Mouse (Mus musculus): Measurements from ENCODE around the gene N4bp3. TPM values are rescaled to one million over a fixed set of nuclear protein-coding genes. Genes with fewer than 3 reads are reported as not detected.

Gene N4bp3
- polyA plus RNA-seq, 1 experiment from 2014 or later: 39.2 TPM

DNA sequence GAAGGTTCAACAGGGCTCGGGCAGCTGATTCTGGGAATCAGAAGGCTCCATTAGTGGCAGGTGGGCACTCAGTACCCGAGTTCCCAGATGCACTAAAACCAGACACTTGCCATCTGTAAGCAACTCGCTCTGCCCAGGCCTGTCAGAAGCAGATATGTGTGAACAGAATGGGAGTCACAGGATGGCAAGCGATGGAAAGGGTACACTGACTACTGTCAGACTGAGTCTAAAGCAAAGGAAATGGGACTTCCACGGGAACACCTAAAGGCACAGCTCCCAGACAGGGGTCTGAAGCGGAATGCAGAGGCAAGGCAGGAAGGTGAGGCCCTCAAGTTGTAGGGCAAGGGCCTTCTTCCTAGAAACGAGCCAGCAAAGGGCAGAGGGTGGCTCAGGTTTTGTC, 4.4 kb downstream of the N4bp3 start:
- 71% methylated on average over 7 of the region's 7 CpGs for WGBS
- Histone ChIP-seq H3K9ac (no peak overlapping the region; the same call in 1 of the 2 replicates), H3K9me3 (ENCODE audit: low read depth, low read length) (no peaks in the 10 kb centered on the region), H3K27ac (ENCODE audit: low read depth) (peak overlapping the region; percentile 50), H3K4me3 (ENCODE audit: low read depth, low read length) (no peak overlapping the region), H3K4me1 (ENCODE audit: insufficient read depth) (peaks cover 8% of the 10 kb centered on the region; the same call in 1 of the 2 replicates), H3K27me3 (ENCODE audit: insufficient read depth, low read length) (no peaks in the 10 kb centered on the region; the same call in 1 of the 2 replicates), H3K4me2 (no peak overlapping the region), H3K36me3 (ENCODE audit: insufficient read depth) (peaks cover 33% of the 10 kb centered on the region)
- no peak for DNase-seq
- no peak for ATAC-seq (ENCODE audit: insufficient read depth)
- TF ChIP-seq CTCF (IDR thresholded peaks at IDR 0.05; ENCODE audit: low read depth): no peak

DNA sequence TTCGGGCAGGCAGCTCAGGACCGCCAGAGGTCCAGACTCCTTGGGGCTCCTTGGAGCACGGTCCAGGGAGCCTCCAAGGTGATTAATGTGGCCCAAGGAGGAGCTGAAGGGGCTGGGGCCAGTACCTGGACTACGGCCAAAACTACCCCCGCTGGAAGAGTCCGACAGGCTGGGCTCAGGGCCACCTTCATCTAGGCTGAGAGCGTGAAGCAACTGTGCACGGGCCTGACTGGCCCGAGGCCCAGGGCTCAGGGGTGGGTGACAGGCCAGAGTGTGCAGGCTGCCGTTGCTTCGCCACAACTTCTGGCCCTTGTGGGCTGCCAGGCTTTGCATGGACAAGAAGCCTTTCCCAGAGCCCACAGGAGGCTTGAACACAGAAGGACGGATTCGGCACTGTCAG, 5.3 kb downstream of the N4bp3 start:
- 0 out of 2 replicates have a peak, but pooled peaks have one; percentile 19 for ATAC-seq (ENCODE audit: insufficient read depth)

DNA sequence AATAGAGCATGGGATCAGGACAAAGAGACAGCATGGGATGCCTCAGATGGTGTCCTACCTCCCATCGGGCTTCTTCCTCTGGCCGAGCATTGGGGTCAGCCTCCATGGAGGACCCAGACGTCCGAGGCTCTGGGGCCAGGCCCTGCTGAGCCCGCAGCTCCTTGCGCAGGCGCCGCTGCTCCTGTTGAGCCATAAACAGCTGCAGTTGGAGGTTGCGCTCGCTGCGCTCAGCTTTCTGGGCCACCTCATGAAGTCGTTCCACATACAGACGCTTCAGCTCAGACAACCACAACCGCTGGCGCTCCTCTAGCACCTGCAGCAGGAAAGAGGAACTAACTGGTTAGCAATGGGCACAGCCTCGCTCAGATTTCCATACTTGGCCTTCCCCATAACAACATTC, 6.4 kb downstream of the N4bp3 start:
- no peaks in the 10 kb centered on the region for H3K9me3 ChIP-seq (ENCODE audit: low read depth, low read length)
- H3K9ac ChIP-seq: no peak overlapping the region
- TF ChIP-seq CTCF (IDR thresholded peaks at IDR 0.05; ENCODE audit: low read depth): no peak
- H3K27ac ChIP-seq (ENCODE audit: low read depth): no peak overlapping the region
- peak overlapping the region; percentile 1; the same call in 1 of the 2 replicates for H3K4me2 ChIP-seq
- 75% methylated on average over 16 of the region's 16 CpGs for WGBS
- H3K4me1 ChIP-seq (ENCODE audit: insufficient read depth): peaks cover 8% of the 10 kb centered on the region; the same call in 1 of the 2 replicates
- peaks cover 33% of the 10 kb centered on the region for H3K36me3 ChIP-seq (ENCODE audit: insufficient read depth)
- H3K4me3 ChIP-seq (ENCODE audit: low read depth, low read length): no peak overlapping the region
- no peaks in the 10 kb centered on the region; the same call in 1 of the 2 replicates for H3K27me3 ChIP-seq (ENCODE audit: insufficient read depth, low read length)
- ATAC-seq (ENCODE audit: insufficient read depth): no peak
- no peak for DNase-seq

More for the DNA sequence above, 5.3 kb downstream of the N4bp3 start:
- Histone ChIP-seq H3K27ac (ENCODE audit: low read depth) (no peak overlapping the region; the same call in 1 of the 2 replicates), H3K4me3 (ENCODE audit: low read depth, low read length) (no peak overlapping the region), H3K4me1 (ENCODE audit: insufficient read depth) (peaks cover 8% of the 10 kb centered on the region; the same call in 1 of the 2 replicates), H3K27me3 (ENCODE audit: insufficient read depth, low read length) (no peaks in the 10 kb centered on the region; the same call in 1 of the 2 replicates), H3K9me3 (ENCODE audit: low read depth, low read length) (no peaks in the 10 kb centered on the region), H3K36me3 (ENCODE audit: insufficient read depth) (peaks cover 33% of the 10 kb centered on the region), H3K9ac (no peak overlapping the region), H3K4me2 (peak overlapping the region; percentile 10; the same call in 1 of the 2 replicates)
- WGBS: 41% methylated on average over 13 of the region's 13 CpGs
- DNase-seq: peak; percentile 61
- TF ChIP-seq CTCF (IDR thresholded peaks at IDR 0.05; ENCODE audit: low read depth): no peak

DNA sequence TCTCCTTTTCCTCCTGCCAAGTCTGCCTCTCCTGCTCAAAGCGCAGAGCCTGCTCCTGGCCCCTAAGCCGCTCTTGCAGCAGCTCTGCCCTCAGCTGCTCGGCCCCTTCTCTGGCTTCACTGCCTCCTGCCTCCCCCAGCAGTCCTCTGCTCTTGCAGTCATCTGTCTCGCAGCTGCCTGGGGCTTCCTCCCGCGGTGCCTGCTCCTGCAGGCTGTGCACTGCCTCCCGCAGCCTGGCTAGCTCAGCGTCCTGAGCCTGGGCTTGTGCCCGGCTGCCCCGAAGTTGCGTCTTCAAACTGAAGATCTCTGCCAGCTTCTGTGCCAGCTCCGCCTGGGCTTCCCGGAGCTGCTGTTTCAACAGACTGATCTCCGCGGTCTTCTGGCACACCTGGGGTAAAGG, 6.9 kb downstream of the N4bp3 start:
- Histone ChIP-seq H3K9ac (no peak overlapping the region; the same call in 1 of the 2 replicates), H3K4me3 (ENCODE audit: low read depth, low read length) (no peak overlapping the region), H3K27me3 (ENCODE audit: insufficient read depth, low read length) (no peaks in the 10 kb centered on the region; the same call in 1 of the 2 replicates), H3K27ac (ENCODE audit: low read depth) (peak overlapping the region; percentile 18; the same call in 1 of the 2 replicates), H3K4me1 (ENCODE audit: insufficient read depth) (peaks cover 3% of the 10 kb centered on the region; the same call in 1 of the 2 replicates), H3K36me3 (ENCODE audit: insufficient read depth) (peaks cover 33% of the 10 kb centered on the region), H3K4me2 (peak overlapping the region; percentile 1; the same call in 1 of the 2 replicates), H3K9me3 (ENCODE audit: low read depth, low read length) (no peaks in the 10 kb centered on the region)
- WGBS: 47% methylated on average over 15 of the region's 15 CpGs
- ATAC-seq (ENCODE audit: insufficient read depth) (no peak), DNase-seq (no peak)
- TF ChIP-seq CTCF (IDR thresholded peaks at IDR 0.05; ENCODE audit: low read depth): no peak

DNA sequence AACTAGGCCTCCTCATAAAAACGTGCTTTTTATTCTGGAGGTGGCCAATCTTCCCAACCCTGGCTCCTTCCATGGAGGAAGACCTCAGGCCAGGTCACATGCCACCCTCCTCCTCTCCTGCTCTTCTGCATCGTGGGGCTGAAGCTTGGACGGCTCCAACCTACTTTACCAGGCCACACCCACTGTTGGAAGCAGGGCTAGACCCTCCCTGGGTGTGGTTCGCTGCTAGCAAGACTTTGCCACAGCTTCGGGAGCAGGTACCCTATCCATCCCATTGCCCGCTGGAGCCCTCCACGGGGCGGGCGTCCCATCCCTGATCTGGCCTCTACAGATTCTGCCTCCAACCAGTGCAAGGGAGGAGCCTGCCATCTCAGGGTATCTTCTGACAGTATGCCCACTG, 7.4 kb downstream of the N4bp3 start:
- Histone ChIP-seq H3K9me3 (ENCODE audit: low read depth, low read length) (no peaks in the 10 kb centered on the region), H3K9ac (no peak overlapping the region), H3K27ac (ENCODE audit: low read depth) (no peak overlapping the region), H3K4me2 (no peak overlapping the region), H3K36me3 (ENCODE audit: insufficient read depth) (peaks cover 33% of the 10 kb centered on the region), H3K4me1 (ENCODE audit: insufficient read depth) (no peaks in the 10 kb centered on the region), H3K27me3 (ENCODE audit: insufficient read depth, low read length) (no peaks in the 10 kb centered on the region; the same call in 1 of the 2 replicates), H3K4me3 (ENCODE audit: low read depth, low read length) (no peak overlapping the region)
- DNase-seq (no peak), ATAC-seq (ENCODE audit: insufficient read depth) (no peak)
- 68% methylated on average over 9 of the region's 9 CpGs for WGBS
- no peak for TF ChIP-seq CTCF (IDR thresholded peaks at IDR 0.05; ENCODE audit: low read depth)

DNA sequence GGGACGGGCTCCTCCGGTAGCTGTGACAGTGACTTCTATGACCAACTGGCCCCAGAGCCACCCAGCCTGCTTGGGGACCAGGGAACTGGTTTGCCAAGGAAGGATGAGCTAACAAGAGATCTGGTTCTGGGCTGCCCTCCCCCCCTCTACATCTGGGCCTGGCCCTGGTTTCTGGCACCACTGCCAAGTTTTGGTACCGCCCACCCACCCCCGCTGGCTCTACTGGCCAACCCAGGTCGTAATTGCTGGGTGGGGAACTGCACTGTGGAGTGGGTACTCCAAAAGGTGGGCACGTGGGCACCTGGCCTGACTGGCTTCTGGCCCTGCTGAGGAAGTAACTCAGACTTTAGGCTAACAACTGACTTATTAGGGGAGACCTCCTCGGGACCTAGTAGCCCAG, 9.9 kb downstream of the N4bp3 start:
- 66% methylated on average over 7 of the region's 7 CpGs for WGBS
- H3K4me1 ChIP-seq (ENCODE audit: insufficient read depth): no peaks in the 10 kb centered on the region
- H3K9ac ChIP-seq: no peak overlapping the region
- TF ChIP-seq CTCF (IDR thresholded peaks at IDR 0.05; ENCODE audit: low read depth): no peak
- H3K4me2 ChIP-seq: no peak overlapping the region
- no peaks in the 10 kb centered on the region; the same call in 1 of the 2 replicates for H3K27me3 ChIP-seq (ENCODE audit: insufficient read depth, low read length)
- no peak overlapping the region for H3K27ac ChIP-seq (ENCODE audit: low read depth)
- ATAC-seq (ENCODE audit: insufficient read depth) (no peak), DNase-seq (no peak)
- H3K9me3 ChIP-seq (ENCODE audit: low read depth, low read length): no peaks in the 10 kb centered on the region
- H3K4me3 ChIP-seq (ENCODE audit: low read depth, low read length): no peak overlapping the region
- H3K36me3 ChIP-seq (ENCODE audit: insufficient read depth): peaks cover 30% of the 10 kb centered on the region

DNA sequence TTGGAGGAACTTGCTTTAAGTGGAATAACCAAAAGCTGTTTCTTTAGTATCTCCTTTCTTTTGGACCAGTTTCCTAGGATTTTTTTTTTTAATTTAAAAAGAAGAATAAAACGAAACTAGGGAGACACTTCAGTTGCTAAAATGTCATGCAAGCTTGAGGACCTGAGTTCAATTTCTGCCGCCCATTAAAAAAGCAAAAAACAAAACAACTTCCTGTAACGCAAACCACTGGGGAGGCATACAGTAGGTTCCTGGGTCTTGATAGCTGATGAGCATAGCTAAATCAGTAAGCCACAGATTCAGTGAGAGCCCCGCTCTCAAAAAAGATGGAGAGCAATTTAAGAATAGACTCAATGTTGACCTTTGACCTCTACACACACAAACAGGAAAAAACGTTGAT, 12.1 kb downstream of the N4bp3 start:
- Histone ChIP-seq H3K4me1 (ENCODE audit: insufficient read depth) (no peaks in the 10 kb centered on the region), H3K27ac (ENCODE audit: low read depth) (peak overlapping the region; percentile 13; the same call in 1 of the 2 replicates), H3K9me3 (ENCODE audit: low read depth, low read length) (no peaks in the 10 kb centered on the region), H3K9ac (no peak overlapping the region), H3K4me3 (ENCODE audit: low read depth, low read length) (no peak overlapping the region), H3K27me3 (ENCODE audit: insufficient read depth, low read length) (no peaks in the 10 kb centered on the region), H3K4me2 (no peak overlapping the region), H3K36me3 (ENCODE audit: insufficient read depth) (peaks cover 11% of the 10 kb centered on the region; the same call in 1 of the 2 replicates)
- ATAC-seq (ENCODE audit: insufficient read depth) (no peak), DNase-seq (no peak)
- WGBS: 69% methylated on average over 5 of the region's 5 CpGs
- no peak for TF ChIP-seq CTCF (IDR thresholded peaks at IDR 0.05; ENCODE audit: low read depth)

Data from lung, embryonic 14.5 days (tissue).